Mouse (Mus musculus): Measurements from ENCODE around the gene Hrh3. TPM values are rescaled to one million over a fixed set of nuclear protein-coding genes. Genes with fewer than 3 reads are reported as not detected.

Gene Hrh3
- polyA plus RNA-seq, 1 experiment from 2014 or later: not detected

GRCm38 (mm10) chr2:180077622-180078021 lies 26.7 kb downstream of the Hrh3 start:
- Histone ChIP-seq H3K27me3 (replicated peaks) (no peaks in the 10 kb centered on the region), H3K4me3 (no peak overlapping the region), H3K9ac (no peak overlapping the region), H3K27ac (no peak overlapping the region), H3K36me3 (peaks cover 39% of the 10 kb centered on the region), H3K4me2 (no peak overlapping the region), H3K4me1 (no peaks in the 10 kb centered on the region), H3K9me3 (replicated peaks) (no peaks in the 10 kb centered on the region)
- 76% methylated on average over 3 of the region's 3 CpGs for WGBS (ENCODE audit: insufficient replicate concordance)
- no peak for ATAC-seq

GRCm38 (mm10) chr2:180072886-180073285 lies 31.4 kb downstream of the Hrh3 start:
- Histone ChIP-seq H3K4me1 (peaks cover 17% of the 10 kb centered on the region), H3K27me3 (replicated peaks) (no peaks in the 10 kb centered on the region), H3K27ac (no peak overlapping the region), H3K9me3 (replicated peaks) (no peaks in the 10 kb centered on the region), H3K4me3 (no peak overlapping the region), H3K36me3 (peaks cover 19% of the 10 kb centered on the region), H3K9ac (no peak overlapping the region), H3K4me2 (no peak overlapping the region)
- WGBS (ENCODE audit: insufficient replicate concordance): 81% methylated on average over 7 of the region's 7 CpGs
- ATAC-seq: no peak

DNA sequence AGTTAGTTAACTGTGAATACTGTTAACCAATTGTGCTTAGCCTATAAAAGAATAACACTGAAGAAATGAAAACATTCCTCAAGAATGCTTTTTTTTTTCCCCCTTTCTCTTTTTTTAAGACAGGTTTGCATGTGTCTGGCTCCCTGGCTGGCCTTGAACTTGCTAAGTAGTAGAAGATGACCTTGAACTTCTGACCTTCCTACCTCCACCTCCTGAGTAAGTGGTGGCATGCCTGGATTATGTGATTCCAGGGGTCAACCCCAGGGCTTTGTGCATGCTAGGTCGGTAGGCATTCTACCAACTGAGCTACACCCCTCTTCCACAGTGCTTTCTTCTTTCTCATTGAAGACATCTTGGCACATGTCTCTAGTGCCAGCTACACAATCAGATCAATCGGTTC lies 32.6 kb downstream of the Hrh3 start:
- no peaks in the 10 kb centered on the region for H3K27me3 ChIP-seq (replicated peaks)
- 83% methylated on average over 2 of the region's 2 CpGs for WGBS (ENCODE audit: insufficient replicate concordance)

GRCm38 (mm10) chr2:180070481-180071453 lies 33.5 kb downstream of the Hrh3 start, which contains the start of gene Mtg2:
TSS of gene Mtg2 (plus strand) at chr2:180070588.
- ATAC-seq: peak; percentile 96
- Histone ChIP-seq H3K4me3 (peak within 1 kb of the TSS; percentile 81), H3K36me3 (peaks cover 21% of the 10 kb centered on the region), H3K4me2 (peak within 1 kb of the TSS; percentile 88), H3K27ac (peak within 1 kb of the TSS; percentile 82), H3K9me3 (replicated peaks) (no peaks in the 10 kb centered on the region), H3K27me3 (replicated peaks) (no peaks in the 10 kb centered on the region), H3K9ac (peak within 1 kb of the TSS; percentile 84), H3K4me1 (peaks cover 17% of the 10 kb centered on the region)
- 6% methylated on average over 58 of the region's 58 CpGs for WGBS (ENCODE audit: insufficient replicate concordance)

More for the DNA sequence above, 32.6 kb downstream of the Hrh3 start:
- Histone ChIP-seq H3K27ac (no peak overlapping the region), H3K9me3 (replicated peaks) (no peaks in the 10 kb centered on the region), H3K4me3 (no peak overlapping the region), H3K9ac (no peak overlapping the region; the same call in 1 of the 2 replicates), H3K36me3 (peaks cover 21% of the 10 kb centered on the region), H3K4me1 (peaks cover 17% of the 10 kb centered on the region), H3K4me2 (no peak overlapping the region)
- no peak for ATAC-seq

GRCm38 (mm10) chr2:180069770-180070480 lies 34.4 kb downstream of the Hrh3 start:
- H3K4me1 ChIP-seq: peaks cover 17% of the 10 kb centered on the region
- 28% methylated on average over 20 of the region's 20 CpGs for WGBS (ENCODE audit: insufficient replicate concordance)
- peak overlapping the region; percentile 81 for H3K4me3 ChIP-seq
- 0 out of 2 replicates have a peak, but pooled peaks cover 4% of the 10 kb centered on the region for H3K9me3 ChIP-seq (replicated peaks)
- peak overlapping the region; percentile 84 for H3K9ac ChIP-seq
- peak overlapping the region; percentile 88 for H3K4me2 ChIP-seq
- ATAC-seq: peak; percentile 56; the same call in 1 of the 2 replicates
- peaks cover 21% of the 10 kb centered on the region for H3K36me3 ChIP-seq
- peak overlapping the region; percentile 82 for H3K27ac ChIP-seq
- no peaks in the 10 kb centered on the region for H3K27me3 ChIP-seq (replicated peaks)

DNA sequence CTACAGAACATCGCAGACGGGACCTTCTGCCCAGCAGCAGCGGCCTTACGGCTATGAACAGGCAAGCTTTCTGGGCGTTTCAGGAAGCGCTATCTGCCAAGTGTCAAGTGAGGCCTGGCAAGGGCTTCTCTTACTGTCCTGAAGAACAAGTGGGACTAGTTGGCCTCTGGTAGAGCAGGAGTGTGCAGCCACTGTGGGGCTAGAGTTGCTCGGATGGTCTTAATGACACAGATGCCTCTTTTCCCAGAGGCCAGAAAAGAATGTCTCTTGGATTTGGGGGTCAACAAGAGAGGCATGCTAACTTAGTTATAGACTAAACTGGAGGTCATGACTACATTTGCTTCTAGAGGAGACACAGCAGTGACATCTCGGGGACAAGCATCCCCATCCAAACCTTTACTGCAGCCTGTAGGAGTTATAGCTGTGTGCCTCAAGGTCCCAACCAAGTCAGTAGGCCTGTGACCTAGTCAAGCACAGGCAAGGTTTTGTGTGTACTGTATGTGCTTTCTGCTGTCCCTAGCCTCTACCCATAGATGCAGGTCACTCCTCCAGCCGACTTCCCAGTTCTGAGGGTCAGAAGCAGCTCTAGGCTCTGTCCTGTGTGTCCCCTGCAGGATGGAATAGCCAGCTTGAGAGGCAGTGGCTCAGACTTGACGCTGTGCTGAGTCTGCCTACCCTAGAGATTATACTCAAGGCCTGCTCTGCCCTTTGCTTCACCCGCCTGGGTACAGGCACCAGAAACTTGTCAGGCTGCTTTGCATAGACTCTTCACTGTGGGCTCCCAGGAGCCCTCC lies 40.8 kb downstream of the Hrh3 start:
- H3K4me2 ChIP-seq: no peak overlapping the region
- H3K36me3 ChIP-seq: peaks cover 52% of the 10 kb centered on the region
- no peak overlapping the region for H3K4me3 ChIP-seq
- no peak for ATAC-seq
- H3K4me1 ChIP-seq: no peaks in the 10 kb centered on the region
- H3K9me3 ChIP-seq (replicated peaks): 0 out of 2 replicates have a peak, but pooled peaks cover 4% of the 10 kb centered on the region
- WGBS (ENCODE audit: insufficient replicate concordance): 85% methylated on average over 11 of the region's 11 CpGs
- no peak overlapping the region for H3K27ac ChIP-seq
- H3K27me3 ChIP-seq (replicated peaks): no peaks in the 10 kb centered on the region
- no peak overlapping the region for H3K9ac ChIP-seq

GRCm38 (mm10) chr2:180053001-180053400 lies 51.3 kb downstream of the Hrh3 start:
- Histone ChIP-seq H3K27ac (no peak overlapping the region), H3K36me3 (peaks cover 27% of the 10 kb centered on the region), H3K9ac (no peak overlapping the region), H3K27me3 (replicated peaks) (no peaks in the 10 kb centered on the region), H3K4me1 (peaks cover 3% of the 10 kb centered on the region; the same call in 1 of the 2 replicates), H3K4me2 (no peak overlapping the region), H3K9me3 (replicated peaks) (no peaks in the 10 kb centered on the region), H3K4me3 (no peak overlapping the region)
- 88% methylated on average over 9 of the region's 9 CpGs for WGBS (ENCODE audit: insufficient replicate concordance)
- no peak for ATAC-seq

GRCm38 (mm10) chr2:180051986-180052733 lies 52.1 kb downstream of the Hrh3 start:
- no peak for ATAC-seq
- Histone ChIP-seq H3K9ac (no peak overlapping the region), H3K4me3 (no peak overlapping the region), H3K4me1 (peaks cover 3% of the 10 kb centered on the region; the same call in 1 of the 2 replicates), H3K36me3 (peaks cover 19% of the 10 kb centered on the region), H3K4me2 (no peak overlapping the region), H3K27ac (no peak overlapping the region), H3K9me3 (replicated peaks) (no peaks in the 10 kb centered on the region), H3K27me3 (replicated peaks) (no peaks in the 10 kb centered on the region)
- WGBS (ENCODE audit: insufficient replicate concordance): 82% methylated on average over 14 of the region's 14 CpGs

- Histone ChIP-seq H3K4me1 (peaks cover 3% of the 10 kb centered on the region; the same call in 1 of the 2 replicates), H3K36me3 (peaks cover 16% of the 10 kb centered on the region), H3K9me3 (replicated peaks) (no peaks in the 10 kb centered on the region), H3K27me3 (replicated peaks) (no peaks in the 10 kb centered on the region), H3K4me3 (no peak overlapping the region), H3K27ac (no peak overlapping the region), H3K4me2 (no peak overlapping the region), H3K9ac (no peak overlapping the region)
- peak; percentile 28 for ATAC-seq
- 21% methylated on average over 5 of the region's 5 CpGs for WGBS (ENCODE audit: insufficient replicate concordance)
Observed at GRCm38 (mm10) chr2:180050986-180051385, 53.3 kb downstream of the Hrh3 start.
